Mouse (Mus musculus) spleen, adult 2 months (tissue): ENCODE results near the gene Sod1. TPM values are rescaled to one million over a fixed set of nuclear protein-coding genes. Genes with fewer than 3 reads are reported as not detected.

Experiments
- DNase-seq, 2 experiments: peaks; one replicate each; pipeline versions ENCODE4 v3.0.0 to v3.0.0-alpha.2; 2012 to 2021; ENCODE audit warnings: low spot score in 2 of 2, low read depth in 1 of 2
- H3K27ac ChIP-seq: fragments of 200-500 bp; 2 replicates; pipeline ENCODE4 v1.5.1; 2012; ENCODE audit warnings: low read length, inconsistent platforms; ENCODE audit not compliant: insufficient read depth
- H3K27me3 ChIP-seq: fragments of 200-500 bp; 2 replicates; pipeline ENCODE4 v1.6.1; 2012; ENCODE audit warnings: mild to moderate bottlenecking, moderate library complexity, low read length, inconsistent platforms; ENCODE audit not compliant: control insufficient read depth, insufficient read depth
- H3K36me3 ChIP-seq: fragments of 200-500 bp; 2 replicates; pipeline ENCODE4 v1.6.1; 2012; ENCODE audit warnings: mild to moderate bottlenecking, low read length, inconsistent platforms; ENCODE audit not compliant: control insufficient read depth, insufficient read depth
- H3K4me1 ChIP-seq: fragments of 200-500 bp; 2 replicates; pipeline ENCODE4 v1.6.1; 2011; ENCODE audit warnings: inconsistent platforms; ENCODE audit not compliant: control insufficient read depth, insufficient read depth, insufficient read length
- H3K4me3 ChIP-seq: fragments of 200-500 bp; 2 replicates; pipeline ENCODE4 v1.5.1; 2011; ENCODE audit warnings: mild to moderate bottlenecking, inconsistent platforms; ENCODE audit not compliant: insufficient read depth, insufficient read length; ENCODE audit errors: extremely low read depth
- CTCF ChIP-seq: fragments of 200-500 bp; IDR thresholded peaks from 2 replicates; pipeline ENCODE4 v1.5.1; 2011; ENCODE audit warnings: mild to moderate bottlenecking, inconsistent platforms; ENCODE audit not compliant: insufficient read depth, insufficient read length, insufficient replicate concordance; ENCODE audit errors: extremely low read depth
- POLR2A ChIP-seq: fragments of 200-500 bp; IDR thresholded peaks from 2 replicates; pipeline ENCODE4 v1.6.1; 2011; ENCODE audit warnings: low read depth, low read length, inconsistent platforms
- WGBS: fragments of 180-500 bp; shearing (Covaris S2); methylation state at CpG from one replicate; pipeline ENCODE4 v1.1.7; 2018; 5-methylcytosine and 5-hydroxymethylcytosine counted together
- polyA plus RNA-seq: library from polyadenylated mRNA; depleted of rRNA; stranded (reverse); fragments of >200 nt; gene quantifications from 2 replicates; pipeline ENCODE4 v1.2.3, GENCODE M21; 2012

The Sod1 gene
- polyA plus RNA-seq, 1 experiment = 153 TPM

DNA sequence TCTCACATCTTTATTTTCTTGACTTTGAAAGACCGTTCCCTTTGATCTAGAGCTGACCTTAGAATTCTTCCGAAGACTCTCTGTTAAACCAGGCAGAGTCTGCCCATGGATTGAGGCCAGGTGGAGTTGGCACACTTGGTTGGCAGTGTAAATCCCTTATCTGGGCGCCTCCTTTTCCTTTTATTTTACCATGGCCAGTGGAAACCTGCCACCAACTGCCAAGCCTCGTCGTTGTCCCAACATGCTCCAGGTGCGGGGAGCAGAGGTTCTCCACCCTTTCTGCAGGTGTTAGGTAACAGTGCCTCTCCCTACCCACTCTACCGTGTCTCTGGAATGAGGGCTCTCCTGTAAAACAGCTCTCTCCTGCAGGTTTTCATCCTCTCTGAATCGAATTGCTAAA is 38.9 kb upstream of the Sod1 start:
- Histone ChIP-seq H3K27ac (no peak overlapping the region), H3K4me1 (no peaks in the 10 kb centered on the region), H3K36me3 (no peaks in the 10 kb centered on the region), H3K27me3 (no peaks in the 10 kb centered on the region), H3K4me3 (no peak overlapping the region)
- TF ChIP-seq CTCF (no peak), POLR2A (no peak)
- no peak for DNase-seq
- 88% methylated on average over 8 of the region's 8 CpGs for WGBS

DNA sequence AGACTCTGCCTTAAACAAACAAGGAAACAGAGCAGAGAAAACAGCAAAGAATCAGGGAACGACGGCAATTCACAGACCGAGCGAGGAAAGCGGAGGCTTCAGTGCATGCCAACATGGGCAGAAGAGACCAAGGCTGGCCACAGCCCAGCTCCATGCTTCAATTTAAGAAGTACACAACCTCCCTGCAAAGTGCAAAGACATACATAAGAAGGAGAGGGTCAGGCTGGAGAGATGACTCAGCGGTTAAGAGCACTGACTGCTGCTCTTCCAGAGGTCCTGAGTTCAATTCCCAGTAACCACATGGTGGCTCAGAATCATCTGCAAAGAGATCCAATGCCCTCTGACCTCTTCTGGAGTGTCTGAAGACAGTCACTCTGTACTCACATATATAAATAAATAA is 36.4 kb upstream of the Sod1 start:
- no peaks in the 10 kb centered on the region for H3K36me3 ChIP-seq
- H3K27me3 ChIP-seq = no peaks in the 10 kb centered on the region
- no peak overlapping the region for H3K4me3 ChIP-seq
- 95% methylated on average over 6 of the region's 6 CpGs for WGBS
- no peaks in the 10 kb centered on the region for H3K4me1 ChIP-seq
- TF ChIP-seq CTCF (no peak), POLR2A (no peak)
- no peak for DNase-seq
- H3K27ac ChIP-seq = no peak overlapping the region

DNA sequence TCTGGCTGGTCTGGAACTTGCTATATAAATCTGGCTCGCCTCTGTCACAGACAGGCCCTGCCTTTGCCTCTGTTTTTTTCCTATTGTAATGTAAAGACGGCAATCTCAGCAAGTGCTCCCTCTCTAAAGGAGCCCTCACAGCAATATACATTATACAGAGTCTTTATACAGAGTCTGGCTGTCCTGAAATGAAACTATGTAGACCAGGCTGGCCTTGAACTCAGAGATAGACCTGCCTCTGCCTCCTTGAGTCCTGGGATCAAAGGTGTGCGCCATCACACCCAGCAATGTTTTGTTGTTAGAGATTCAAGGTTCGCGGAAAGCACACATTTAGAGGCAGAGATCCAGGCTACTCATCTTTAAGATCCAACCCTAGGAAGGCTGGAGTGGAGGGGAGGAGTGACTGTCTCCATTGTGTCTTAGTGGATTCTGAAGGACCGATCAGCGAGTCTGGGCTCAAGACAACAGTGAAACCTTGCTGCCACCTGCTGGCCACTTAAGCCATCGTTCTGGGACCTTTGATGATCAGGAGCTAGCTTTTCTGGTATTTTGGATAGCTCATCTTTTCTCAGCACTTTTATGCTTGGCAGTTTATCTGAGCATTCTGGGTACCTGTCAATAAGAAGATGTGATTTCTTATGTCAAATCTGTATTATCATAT is 34.5 kb upstream of the Sod1 start:
- no peak overlapping the region for H3K4me3 ChIP-seq
- H3K4me1 ChIP-seq = no peaks in the 10 kb centered on the region
- H3K27me3 ChIP-seq = no peaks in the 10 kb centered on the region
- H3K36me3 ChIP-seq = no peaks in the 10 kb centered on the region
- H3K27ac ChIP-seq = no peak overlapping the region
- WGBS = 51% methylated on average over 8 of the region's 8 CpGs
- peak; percentile 17 to 67 for DNase-seq
- TF ChIP-seq POLR2A (no peak), CTCF (peak; percentile 83; the same call in 1 of the 2 replicates)

DNA sequence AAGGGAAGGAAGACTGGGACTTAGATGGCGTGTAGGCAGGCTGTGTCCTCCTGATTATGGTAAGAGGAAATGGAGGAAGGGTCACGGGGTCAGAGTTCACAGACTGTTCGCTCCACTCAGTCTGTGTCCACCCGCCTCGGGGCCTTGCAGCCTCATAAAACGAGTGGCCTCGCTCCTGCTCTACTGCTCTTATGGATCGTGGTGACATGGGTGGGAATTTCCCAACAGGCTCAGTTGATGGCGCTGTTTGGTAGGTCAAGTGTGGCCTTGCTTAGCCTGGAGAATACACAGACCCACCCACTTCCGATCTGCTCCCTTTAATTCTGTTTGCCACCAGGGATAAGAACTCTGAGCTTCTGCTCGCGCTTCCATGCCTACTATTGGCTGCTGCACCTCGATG is 33.1 kb upstream of the Sod1 start:
- Histone ChIP-seq H3K4me3 (no peak overlapping the region), H3K27ac (no peak overlapping the region), H3K27me3 (no peaks in the 10 kb centered on the region), H3K4me1 (no peaks in the 10 kb centered on the region), H3K36me3 (no peaks in the 10 kb centered on the region)
- TF ChIP-seq POLR2A (no peak), CTCF (no peak)
- no peak for DNase-seq
- WGBS = 12% methylated on average over 13 of the region's 13 CpGs

DNA sequence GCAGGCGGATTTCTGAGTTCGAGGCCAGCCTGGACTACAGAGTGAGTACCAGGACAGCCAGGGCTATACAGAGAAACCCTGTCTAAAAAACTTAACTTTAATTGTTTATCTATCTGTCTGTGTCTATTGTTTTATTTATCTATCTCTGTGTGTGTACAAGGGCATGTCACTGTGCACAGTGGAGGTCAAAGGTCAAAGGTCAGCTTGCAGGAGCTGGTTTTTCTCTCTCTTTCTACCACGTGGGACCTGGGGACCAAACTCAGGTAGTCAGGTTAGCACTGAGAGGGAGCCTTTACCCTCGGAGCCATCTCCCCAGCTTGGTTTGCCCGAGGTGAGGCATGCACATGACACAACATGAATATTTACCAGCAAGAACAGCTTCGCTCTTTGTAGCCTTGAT is 29.3 kb upstream of the Sod1 start:
- Histone ChIP-seq H3K36me3 (no peaks in the 10 kb centered on the region), H3K27me3 (no peaks in the 10 kb centered on the region), H3K4me3 (no peak overlapping the region), H3K4me1 (no peaks in the 10 kb centered on the region), H3K27ac (no peak overlapping the region)
- 84% methylated on average over 6 of the region's 6 CpGs for WGBS
- DNase-seq = no peak
- TF ChIP-seq CTCF (no peak), POLR2A (no peak)

DNA sequence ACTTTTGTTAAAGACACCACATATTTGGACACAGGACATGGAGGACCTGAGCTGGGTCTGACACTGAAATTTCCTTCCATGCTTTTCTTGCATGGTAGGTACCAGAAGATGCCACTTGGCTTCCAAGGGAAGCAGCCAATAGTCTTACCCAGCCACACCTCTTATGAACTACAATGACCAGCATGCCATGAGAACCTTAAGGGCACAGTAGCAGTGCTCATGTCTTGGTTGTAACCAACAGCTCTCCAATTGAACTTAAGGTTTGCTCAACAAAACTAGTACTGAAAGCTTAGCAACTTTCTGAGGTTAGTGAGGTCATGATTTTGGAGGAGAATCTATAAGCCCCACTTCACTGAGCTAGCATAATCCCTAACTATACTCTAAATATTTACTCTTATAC is 26.8 kb upstream of the Sod1 start:
- Histone ChIP-seq H3K4me3 (no peak overlapping the region), H3K27me3 (no peaks in the 10 kb centered on the region), H3K27ac (no peak overlapping the region), H3K4me1 (peaks cover 5% of the 10 kb centered on the region; the same call in 1 of the 2 replicates), H3K36me3 (no peaks in the 10 kb centered on the region)
- DNase-seq = no peak
- TF ChIP-seq CTCF = no peak
- no peak for TF ChIP-seq POLR2A

DNA sequence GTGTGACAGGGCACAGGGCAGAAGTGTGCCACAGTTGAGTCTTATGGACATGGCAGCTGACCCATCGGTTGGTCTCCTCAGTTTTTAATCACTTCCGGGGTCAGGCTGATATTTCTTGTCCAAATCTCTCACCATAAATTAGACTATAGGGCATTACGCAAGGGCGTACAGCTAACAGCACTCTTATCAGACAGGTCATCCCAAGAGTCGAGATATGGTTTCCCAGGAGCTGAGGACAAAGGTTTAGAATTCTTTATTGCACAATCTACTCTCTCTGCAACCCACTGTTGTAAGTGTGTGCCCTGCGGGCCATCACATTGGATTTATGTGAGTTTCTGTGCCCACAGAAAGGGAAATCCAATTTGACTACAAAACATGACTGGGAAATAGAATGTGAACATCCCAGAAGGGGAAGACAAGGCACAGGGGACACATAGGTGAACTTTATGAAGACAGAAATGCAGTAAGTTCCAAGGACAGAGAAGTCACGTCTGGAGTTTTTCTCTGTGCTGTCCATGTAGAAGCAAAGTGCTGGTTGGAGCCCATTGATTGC is 23.8 kb upstream of the Sod1 start:
- no peak for DNase-seq
- Histone ChIP-seq H3K27ac (no peak overlapping the region), H3K4me1 (peaks cover 8% of the 10 kb centered on the region; the same call in 1 of the 2 replicates), H3K36me3 (no peaks in the 10 kb centered on the region), H3K4me3 (no peak overlapping the region), H3K27me3 (no peaks in the 10 kb centered on the region)
- 74% methylated on average over 7 of the region's 7 CpGs for WGBS
- TF ChIP-seq CTCF (no peak), POLR2A (no peak)
